Mouse (Mus musculus): Measurements from ENCODE around the gene Copb1.
A peak's percentile ranks its signal among the peaks of the same experiment; 100 is the strongest.
"Not testable (repeated sequence)": the region's sequence is repeated elsewhere in the genome, so short reads cannot be mapped to it uniquely, and the experiment has no call there.

Gene Copb1

GRCm38 (mm10) chr7:114216908-114217307, 37.6 kb downstream of the Copb1 start:
- no peak for DNase-seq (ENCODE audit: low read depth)

- no peak for DNase-seq (ENCODE audit: low read depth)
Observed at GRCm38 (mm10) chr7:114214385-114214784, 40.1 kb downstream of the Copb1 start.

GRCm38 (mm10) chr7:114213537-114213936, 41.0 kb downstream of the Copb1 start:
- peak; percentile 77 for DNase-seq (ENCODE audit: low read depth)

GRCm38 (mm10) chr7:114210618-114211017, 43.9 kb downstream of the Copb1 start:
- DNase-seq (ENCODE audit: low read depth): no peak

- no peak for DNase-seq (ENCODE audit: low read depth)
Observed at GRCm38 (mm10) chr7:114209841-114210240, 44.7 kb downstream of the Copb1 start.

GRCm38 (mm10) chr7:114203491-114204359, 50.8 kb downstream of the Copb1 start:
- DNase-seq (ENCODE audit: low read depth): peak; percentile 25

GRCm38 (mm10) chr7:114202972-114203404, 51.5 kb downstream of the Copb1 start:
- peak; percentile 62 for DNase-seq (ENCODE audit: low read depth)

- peak; percentile 47 for DNase-seq (ENCODE audit: low read depth)
Observed at GRCm38 (mm10) chr7:114200651-114201050, 53.9 kb downstream of the Copb1 start.

GRCm38 (mm10) chr7:114199428-114200110, 54.9 kb downstream of the Copb1 start:
- DNase-seq (ENCODE audit: low read depth): peak; percentile 52

- DNase-seq (ENCODE audit: low read depth): no peak
Observed at GRCm38 (mm10) chr7:114198252-114198651, 56.3 kb downstream of the Copb1 start.

GRCm38 (mm10) chr7:114196588-114196987, 57.9 kb downstream of the Copb1 start:
- DNase-seq (ENCODE audit: low read depth): not testable (repeated sequence)

GRCm38 (mm10) chr7:114194788-114195187, 59.7 kb downstream of the Copb1 start:
- DNase-seq (ENCODE audit: low read depth): not testable (repeated sequence)

GRCm38 (mm10) chr7:114194224-114194623, 60.3 kb downstream of the Copb1 start:
- DNase-seq (ENCODE audit: low read depth): no peak

- no peak for DNase-seq (ENCODE audit: low read depth)
Observed at GRCm38 (mm10) chr7:114193284-114194067, 61.0 kb downstream of the Copb1 start.

GRCm38 (mm10) chr7:114192581-114192980, 61.9 kb downstream of the Copb1 start:
- no peak for DNase-seq (ENCODE audit: low read depth)

GRCm38 (mm10) chr7:114183416-114183815, 71.1 kb downstream of the Copb1 start:
- DNase-seq (ENCODE audit: low read depth): peak; percentile 46

GRCm38 (mm10) chr7:114182708-114183107, 71.8 kb downstream of the Copb1 start:
- no peak for DNase-seq (ENCODE audit: low read depth)

GRCm38 (mm10) chr7:114181391-114181790, 73.1 kb downstream of the Copb1 start:
- DNase-seq (ENCODE audit: low read depth): peak; percentile 93

- DNase-seq (ENCODE audit: low read depth): no peak
Observed at GRCm38 (mm10) chr7:114176588-114176987, 77.9 kb downstream of the Copb1 start.

- DNase-seq (ENCODE audit: low read depth): no peak
Observed at GRCm38 (mm10) chr7:114171354-114172097, 83.0 kb downstream of the Copb1 start.

- DNase-seq (ENCODE audit: low read depth): no peak
Observed at GRCm38 (mm10) chr7:114169996-114170395, 84.5 kb downstream of the Copb1 start.

- no peak for DNase-seq (ENCODE audit: low read depth)
Observed at GRCm38 (mm10) chr7:114169381-114169780, 85.1 kb downstream of the Copb1 start.
